Mouse (Mus musculus): ENCODE measurements around the gene Pfkfb3.

- TF ChIP-seq CTCF (IDR thresholded peaks at IDR 0.05; ENCODE audit: borderline replicate concordance, extremely low read depth, insufficient read depth, insufficient read length): no peak
- no peak for TF ChIP-seq POLR2A (IDR thresholded peaks at IDR 0.05; ENCODE audit: borderline replicate concordance, extremely low read depth, insufficient read depth, insufficient read length, poor library complexity, severe bottlenecking)
Measured at GRCm38 (mm10) chr2:11596690-11597089, 42.8 kb upstream of the Pfkfb3 start.

All from brain, embryonic 14.5 days (tissue).